Mouse (Mus musculus): ENCODE data around the gene Tspan15.

DNA sequence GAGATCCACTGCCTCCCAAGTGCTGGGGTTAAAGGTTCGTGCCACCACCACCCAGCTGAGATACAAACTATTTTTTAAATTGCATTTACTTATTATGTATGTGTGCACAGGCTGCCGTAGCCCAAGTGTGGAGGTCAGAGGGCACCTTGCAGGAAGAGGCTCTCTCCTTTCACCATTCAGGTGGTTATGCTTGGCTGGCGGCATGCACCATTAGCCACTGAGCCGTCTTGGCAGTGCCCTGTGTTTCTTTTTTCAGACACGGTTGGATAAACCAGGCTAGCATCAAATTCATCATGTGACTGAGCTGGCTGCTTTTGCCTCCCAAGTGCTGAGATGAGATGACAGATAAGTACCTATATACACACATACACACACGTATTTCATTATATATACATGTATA is 8.2 kb upstream of the Tspan15 start:
- TF ChIP-seq CTCF (conservative IDR thresholded peaks at IDR 0.05; ENCODE audit: insufficient read depth, insufficient read length, low read depth, low read length), result no peak
- TF ChIP-seq POLR2A (IDR thresholded peaks at IDR 0.05; ENCODE audit: low read depth, low read length), result no peak

All from kidney, adult 2 months (tissue).